Mouse (Mus musculus) lung, adult 2 months (tissue): ENCODE measurements around the gene Pla2g5.
A peak's percentile ranks its signal among the peaks of the same experiment; 100 is the strongest.

ENCODE experiments used
- CTCF ChIP-seq: fragments of 200-500 bp; IDR thresholded peaks from 2 replicates; pipeline ENCODE4 v1.5.1; 2011; ENCODE audit warnings: mild to moderate bottlenecking, low read length, control low read depth; ENCODE audit not compliant: insufficient read depth
- POLR2A ChIP-seq: fragments of 200-500 bp; IDR thresholded peaks from 2 replicates; pipeline ENCODE4 v1.6.1; 2011; ENCODE audit warnings: low read depth, mild to moderate bottlenecking, control low read depth, low read length, borderline replicate concordance; ENCODE audit errors: extremely low read depth

DNA sequence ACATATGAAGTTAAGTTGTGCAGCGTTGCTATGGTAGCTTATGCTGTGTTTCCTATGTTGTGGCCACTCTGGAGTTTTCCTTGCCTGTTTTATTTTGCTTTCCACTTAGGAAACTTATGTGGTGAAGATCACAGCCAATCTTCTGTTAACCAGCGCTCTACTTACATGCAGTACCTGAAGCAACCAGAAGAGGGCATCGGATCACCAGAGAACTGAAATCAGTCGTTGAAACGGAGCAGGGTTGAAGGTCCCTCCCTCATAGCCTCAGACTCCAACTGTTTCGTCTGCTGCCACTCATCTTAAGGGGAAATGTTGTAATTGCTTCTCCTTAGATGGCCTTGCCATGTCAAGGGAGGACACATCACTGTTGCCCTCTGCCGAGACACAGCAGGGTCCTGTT is 3.1 kb upstream of the Pla2g5 start:
- TF ChIP-seq CTCF = peak; percentile 72
- no peak for TF ChIP-seq POLR2A
